Mouse (Mus musculus) neural tube, embryonic 12.5 days (tissue): ENCODE results near the gene Gpr157. TPM values are rescaled to one million over a fixed set of nuclear protein-coding genes. Genes with fewer than 3 reads are reported as not detected.

Source experiments
- ATAC-seq: fragments of 200-750 bp; cut with Nextera tagmentation; 2 replicates; pipeline ENCODE4 v1.8.0; 2017; ENCODE audit warnings: low read depth, mild to moderate bottlenecking, moderate TSS enrichment, moderate library complexity; ENCODE audit not compliant: low FRiP score
- H3K27ac ChIP-seq: fragments of 300-500 bp; sonication (generic); 2 replicates; pipeline ENCODE4 v1.5.1; 2016
- H3K27me3 ChIP-seq: fragments of 300-500 bp; sonication (generic); replicated peaks from 2 replicates; pipeline ENCODE4 v1.6.1; 2016; ENCODE audit warnings: mild to moderate bottlenecking
- H3K36me3 ChIP-seq: fragments of 300-500 bp; sonication (generic); 2 replicates; pipeline ENCODE4 v1.6.1; 2016; ENCODE audit warnings: mild to moderate bottlenecking
- H3K4me1 ChIP-seq: fragments of 300-500 bp; sonication (generic); 2 replicates; pipeline ENCODE4 v1.6.1; 2016
- H3K4me2 ChIP-seq: fragments of 300-500 bp; sonication (generic); replicated peaks from 2 replicates; pipeline ENCODE4 v1.6.1; 2016; ENCODE audit warnings: mild to moderate bottlenecking
- H3K4me3 ChIP-seq: fragments of 300-500 bp; sonication (generic); 2 replicates; pipeline ENCODE4 v1.5.1; 2016
- H3K9ac ChIP-seq: fragments of 300-500 bp; sonication (generic); 2 replicates; pipeline ENCODE4 v1.6.1; 2016; ENCODE audit warnings: mild to moderate bottlenecking
- H3K9me3 ChIP-seq: fragments of 300-500 bp; sonication (generic); 2 replicates; pipeline ENCODE4 v1.6.1; 2016; ENCODE audit warnings: mild to moderate bottlenecking
- WGBS: fragments of 180-500 bp; shearing (Covaris S2); methylation state at CpG from one replicate; pipeline ENCODE4 v1.1.7; 2016; 5-methylcytosine and 5-hydroxymethylcytosine counted together
- polyA plus RNA-seq: library from polyadenylated mRNA; unstranded; fragments of >200 nt; fragmentation: Nextera tagmentation; extraction: Ambion mirVana; gene quantifications from 2 replicates; pipeline ENCODE4 v1.2.1, GENCODE M21; 2016

Gpr157 gene
- polyA plus RNA-seq, 1 experiment from 2014 or later = 1.0 TPM

DNA sequence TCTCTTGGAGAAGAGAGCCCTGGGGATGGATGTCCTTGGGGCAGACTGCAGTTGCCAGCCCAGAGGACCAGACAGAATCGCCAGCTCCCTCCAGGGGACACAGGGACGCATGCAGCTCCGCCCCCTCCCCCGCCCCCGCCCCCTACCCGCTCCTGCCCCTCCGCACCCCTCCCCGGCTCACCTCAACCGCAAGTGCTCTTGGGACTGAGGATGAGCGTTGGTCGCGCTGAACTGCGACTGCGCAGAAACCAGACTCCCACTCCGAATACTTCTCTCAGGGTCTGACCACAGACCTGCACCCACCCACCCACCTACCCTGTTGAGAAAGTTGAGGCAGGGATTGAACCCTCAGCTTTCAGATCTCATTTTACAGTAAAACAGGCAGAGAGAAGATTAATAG is 31.9 kb downstream of the Gpr157 start, which contains the start of gene Slc2a5:
TSS of gene Slc2a5 (plus strand) at position 229 of the 400 bp plus-strand sequence.
- H3K9me3 ChIP-seq = no peaks in the 10 kb centered on the region
- peak within 1 kb of the TSS; percentile 50 for H3K4me2 ChIP-seq
- 0 out of 2 replicates have a peak, but pooled peaks have one; percentile 17 for ATAC-seq
- H3K4me3 ChIP-seq = no peak within 1 kb of the TSS
- no peaks in the 10 kb centered on the region for H3K36me3 ChIP-seq
- no peak within 1 kb of the TSS for H3K9ac ChIP-seq
- H3K27me3 ChIP-seq = no peaks in the 10 kb centered on the region
- 8% methylated on average over 15 of the region's 15 CpGs for WGBS
- peaks cover 20% of the 10 kb centered on the region; the same call in 1 of the 2 replicates for H3K4me1 ChIP-seq
- H3K27ac ChIP-seq = no peak within 1 kb of the TSS

DNA sequence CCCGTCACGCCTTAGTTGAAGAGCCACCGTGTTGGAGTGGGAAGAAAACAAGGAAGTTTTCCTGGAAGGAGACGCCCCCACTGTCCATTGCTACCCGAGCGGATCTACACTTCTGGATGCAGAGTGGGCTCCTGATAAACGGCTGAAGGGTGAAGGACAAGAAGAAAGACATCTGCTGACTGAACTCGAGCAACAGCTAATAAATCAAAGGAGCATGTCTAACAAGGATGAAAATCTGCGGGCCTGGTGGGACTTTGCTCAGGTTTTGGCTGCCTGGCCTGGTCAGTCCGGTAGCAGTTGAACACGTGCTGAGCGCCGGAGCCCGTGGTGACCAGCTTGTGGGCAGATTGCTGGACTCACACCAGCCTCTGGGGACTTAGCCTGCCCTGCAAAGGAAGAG is 32.5 kb downstream of the Gpr157 start:
- no peak for ATAC-seq
- H3K27me3 ChIP-seq = no peaks in the 10 kb centered on the region
- H3K4me3 ChIP-seq = no peak overlapping the region
- peak overlapping the region; percentile 50 for H3K4me2 ChIP-seq
- 45% methylated on average over 14 of the region's 14 CpGs for WGBS
- H3K27ac ChIP-seq = no peak overlapping the region
- no peaks in the 10 kb centered on the region for H3K9me3 ChIP-seq
- H3K4me1 ChIP-seq = peaks cover 20% of the 10 kb centered on the region; the same call in 1 of the 2 replicates
- H3K36me3 ChIP-seq = no peaks in the 10 kb centered on the region
- no peak overlapping the region for H3K9ac ChIP-seq

DNA sequence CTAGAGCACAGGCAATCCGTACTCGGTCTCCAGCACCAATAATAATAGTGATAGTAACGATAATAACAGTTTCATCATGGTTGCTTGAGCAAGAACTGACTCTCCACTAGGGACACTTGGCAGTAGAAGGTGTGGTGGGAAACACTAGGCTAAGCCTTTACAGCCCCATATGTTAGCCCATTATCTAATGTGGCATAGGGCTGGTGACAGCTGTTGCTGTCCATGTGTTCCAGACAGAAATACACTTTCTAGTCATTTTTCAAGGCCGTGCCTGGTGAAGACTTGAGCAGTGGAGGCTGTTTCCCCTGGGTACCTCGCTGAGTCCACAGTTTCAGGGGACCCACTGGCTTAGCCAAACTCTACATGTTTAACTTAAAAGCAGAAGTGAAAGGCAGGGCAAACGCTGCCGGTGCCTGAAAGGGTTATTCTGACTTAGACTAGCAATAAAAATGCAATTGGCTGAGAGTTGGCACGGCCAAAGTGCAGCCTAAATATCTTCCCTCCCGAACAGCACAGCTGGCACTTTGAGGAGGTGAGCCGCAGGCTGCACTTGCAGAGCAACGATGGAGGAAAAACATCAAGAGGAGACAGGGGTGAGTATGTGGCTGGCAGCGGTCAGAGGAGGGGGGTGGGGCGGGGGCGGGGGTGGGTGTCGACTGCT is 33.1 kb downstream of the Gpr157 start:
- Histone ChIP-seq H3K4me1 (peaks cover 20% of the 10 kb centered on the region; the same call in 1 of the 2 replicates), H3K9ac (no peak overlapping the region), H3K27ac (no peak overlapping the region), H3K27me3 (no peaks in the 10 kb centered on the region), H3K4me3 (no peak overlapping the region), H3K9me3 (no peaks in the 10 kb centered on the region), H3K4me2 (peak overlapping the region; percentile 50), H3K36me3 (no peaks in the 10 kb centered on the region)
- ATAC-seq = no peak
- 35% methylated on average over 15 of the region's 15 CpGs for WGBS

DNA sequence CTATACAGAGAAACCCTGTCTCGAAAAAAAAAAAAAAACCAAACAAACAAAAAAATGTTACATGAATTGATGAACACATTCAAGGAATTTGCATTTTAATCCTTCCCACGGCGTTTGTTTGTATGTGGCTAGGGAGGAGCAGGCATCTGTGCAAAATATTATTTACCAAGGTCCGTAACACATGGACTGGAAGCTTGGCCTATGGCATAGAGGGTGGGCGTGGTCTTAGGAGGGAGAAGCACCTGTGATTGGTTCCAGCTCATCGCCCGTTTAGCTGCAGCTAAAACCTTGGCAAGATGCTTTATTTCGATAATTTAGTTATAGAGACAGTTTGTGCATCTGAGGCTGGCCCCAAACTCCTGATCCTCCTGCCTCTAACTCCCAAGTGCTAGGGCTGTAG is 34.3 kb downstream of the Gpr157 start:
- 79% methylated on average over 8 of the region's 8 CpGs for WGBS
- Histone ChIP-seq H3K9me3 (no peaks in the 10 kb centered on the region), H3K27me3 (no peaks in the 10 kb centered on the region), H3K4me1 (peaks cover 20% of the 10 kb centered on the region; the same call in 1 of the 2 replicates), H3K4me3 (no peak overlapping the region), H3K9ac (no peak overlapping the region), H3K36me3 (no peaks in the 10 kb centered on the region), H3K4me2 (no peak overlapping the region), H3K27ac (no peak overlapping the region)
- ATAC-seq = no peak

DNA sequence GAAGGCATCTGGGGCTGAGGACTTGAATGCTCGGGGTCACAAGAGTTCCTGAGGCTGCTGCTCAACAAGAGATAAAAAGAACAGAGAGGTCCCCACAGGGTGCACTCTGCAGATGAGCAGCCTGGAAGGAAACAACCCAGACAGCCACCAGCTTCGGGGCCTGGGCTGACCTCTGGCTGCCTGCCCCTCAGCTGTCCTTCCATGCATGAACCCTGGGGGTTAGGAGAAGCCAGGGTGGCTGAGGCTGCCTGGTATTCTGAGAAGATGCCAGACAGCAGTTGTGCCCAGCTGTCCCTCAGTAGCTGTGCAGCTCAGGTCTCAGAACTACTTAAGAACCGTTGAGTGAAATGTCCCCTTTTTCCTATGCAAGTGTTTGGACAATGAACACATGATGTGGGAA is 35.3 kb downstream of the Gpr157 start:
- ATAC-seq = no peak
- Histone ChIP-seq H3K4me1 (peaks cover 20% of the 10 kb centered on the region; the same call in 1 of the 2 replicates), H3K27ac (no peak overlapping the region), H3K4me2 (no peak overlapping the region), H3K4me3 (no peak overlapping the region), H3K36me3 (no peaks in the 10 kb centered on the region), H3K9me3 (no peaks in the 10 kb centered on the region), H3K9ac (no peak overlapping the region), H3K27me3 (no peaks in the 10 kb centered on the region)
- 64% methylated on average over 3 of the region's 3 CpGs for WGBS

DNA sequence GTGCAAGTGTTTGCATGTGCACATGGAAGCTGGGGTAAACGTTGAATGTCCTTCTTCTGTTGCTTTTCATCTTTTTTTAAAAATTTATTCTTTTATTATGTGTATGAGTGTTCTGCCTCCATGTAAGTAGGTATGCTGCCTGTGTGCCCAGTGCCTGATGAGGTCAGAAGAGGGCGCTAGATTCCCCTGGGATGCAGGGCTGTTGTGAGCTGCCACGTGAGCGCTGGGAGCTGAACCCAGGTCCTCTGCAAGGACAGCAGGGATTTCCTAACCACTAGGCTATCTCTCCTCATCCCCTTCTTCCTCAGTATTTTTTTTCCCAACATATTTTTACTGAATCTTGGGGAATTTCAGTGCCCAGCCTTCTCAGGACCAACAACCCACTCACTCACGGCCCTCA is 39.2 kb downstream of the Gpr157 start:
- H3K4me3 ChIP-seq = no peak overlapping the region
- peaks cover 6% of the 10 kb centered on the region; the same call in 1 of the 2 replicates for H3K4me1 ChIP-seq
- H3K4me2 ChIP-seq = no peak overlapping the region
- no peak overlapping the region for H3K27ac ChIP-seq
- no peak for ATAC-seq
- H3K36me3 ChIP-seq = no peaks in the 10 kb centered on the region
- WGBS = 86% methylated on average over 5 of the region's 5 CpGs
- no peak overlapping the region for H3K9ac ChIP-seq
- H3K27me3 ChIP-seq = no peaks in the 10 kb centered on the region
- no peaks in the 10 kb centered on the region for H3K9me3 ChIP-seq

DNA sequence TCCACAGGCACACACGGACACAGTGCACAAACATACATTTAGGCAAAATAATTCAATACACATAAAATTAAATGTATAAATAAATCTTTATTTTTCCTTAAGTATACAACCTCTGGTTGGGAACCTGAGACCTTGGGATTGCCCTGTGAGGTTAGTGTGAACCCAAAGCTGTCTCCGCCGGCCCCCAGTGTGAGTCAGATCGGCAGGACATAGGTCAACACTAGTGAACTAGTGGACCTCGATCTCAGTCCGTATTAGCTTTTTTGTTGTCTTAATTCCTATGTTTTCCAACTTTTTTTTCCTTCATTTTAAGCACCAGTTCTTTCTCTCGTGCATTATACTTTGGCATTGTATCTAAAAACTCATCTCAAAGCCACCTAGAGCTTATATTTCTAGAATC is 40.7 kb downstream of the Gpr157 start:
- WGBS = 92% methylated on average over 7 of the region's 7 CpGs
- no peaks in the 10 kb centered on the region for H3K9me3 ChIP-seq
- H3K4me2 ChIP-seq = no peak overlapping the region
- no peak overlapping the region for H3K27ac ChIP-seq
- H3K27me3 ChIP-seq = no peaks in the 10 kb centered on the region
- no peak overlapping the region for H3K9ac ChIP-seq
- H3K4me1 ChIP-seq = peaks cover 6% of the 10 kb centered on the region; the same call in 1 of the 2 replicates
- H3K36me3 ChIP-seq = no peaks in the 10 kb centered on the region
- no peak overlapping the region for H3K4me3 ChIP-seq
- ATAC-seq = no peak

DNA sequence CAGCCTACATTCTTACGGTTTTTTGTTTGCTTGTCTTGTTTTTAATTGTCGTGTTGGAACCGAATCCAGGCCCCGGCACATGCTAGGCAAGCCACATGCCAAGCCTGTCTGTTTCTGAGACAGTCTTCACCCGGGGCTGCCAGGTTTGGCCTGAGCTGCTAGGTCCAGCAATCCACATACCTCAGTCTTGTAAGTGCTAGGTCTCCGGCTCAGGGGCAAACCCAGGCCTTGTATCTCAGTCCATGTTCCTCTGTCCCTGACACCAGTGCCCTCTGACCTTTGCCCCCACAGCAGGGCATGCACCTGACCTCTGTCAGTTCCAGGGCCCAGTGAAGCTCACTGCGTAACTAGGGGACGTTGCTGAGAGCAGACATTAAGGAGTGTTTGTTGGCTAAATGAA is 41.4 kb downstream of the Gpr157 start:
- Histone ChIP-seq H3K4me1 (peaks cover 9% of the 10 kb centered on the region; the same call in 1 of the 2 replicates), H3K36me3 (no peaks in the 10 kb centered on the region), H3K27me3 (no peaks in the 10 kb centered on the region), H3K9ac (no peak overlapping the region), H3K4me2 (no peak overlapping the region), H3K27ac (no peak overlapping the region), H3K9me3 (no peaks in the 10 kb centered on the region), H3K4me3 (no peak overlapping the region)
- no peak for ATAC-seq
- WGBS = 59% methylated on average over 8 of the region's 8 CpGs

DNA sequence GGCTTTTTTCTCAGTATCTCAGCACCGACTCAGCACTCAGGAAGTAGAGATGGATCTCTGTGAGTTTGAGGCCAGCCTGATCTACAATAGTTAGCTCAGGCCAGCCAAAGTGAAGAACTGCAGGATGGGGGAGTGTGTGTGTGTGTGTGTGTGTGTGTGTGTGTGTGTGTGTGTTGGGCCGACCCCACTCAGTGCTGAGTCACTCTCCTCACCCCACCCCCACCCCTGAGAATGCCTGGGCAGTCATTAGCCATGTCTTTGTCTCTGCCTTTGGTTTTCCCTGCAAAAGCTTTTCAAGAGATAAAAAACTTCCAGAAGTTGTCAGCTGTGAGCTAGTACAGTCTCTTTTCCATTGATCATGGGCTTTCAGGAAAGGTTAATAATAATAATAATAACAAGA is 43.5 kb downstream of the Gpr157 start:
- no peaks in the 10 kb centered on the region for H3K36me3 ChIP-seq
- H3K4me1 ChIP-seq = peaks cover 9% of the 10 kb centered on the region; the same call in 1 of the 2 replicates
- 39% methylated on average over 2 of the region's 2 CpGs for WGBS
- no peak overlapping the region for H3K9ac ChIP-seq
- ATAC-seq = no peak
- no peaks in the 10 kb centered on the region for H3K27me3 ChIP-seq
- H3K4me2 ChIP-seq = no peak overlapping the region
- H3K9me3 ChIP-seq = no peaks in the 10 kb centered on the region
- no peak overlapping the region for H3K4me3 ChIP-seq
- H3K27ac ChIP-seq = no peak overlapping the region

DNA sequence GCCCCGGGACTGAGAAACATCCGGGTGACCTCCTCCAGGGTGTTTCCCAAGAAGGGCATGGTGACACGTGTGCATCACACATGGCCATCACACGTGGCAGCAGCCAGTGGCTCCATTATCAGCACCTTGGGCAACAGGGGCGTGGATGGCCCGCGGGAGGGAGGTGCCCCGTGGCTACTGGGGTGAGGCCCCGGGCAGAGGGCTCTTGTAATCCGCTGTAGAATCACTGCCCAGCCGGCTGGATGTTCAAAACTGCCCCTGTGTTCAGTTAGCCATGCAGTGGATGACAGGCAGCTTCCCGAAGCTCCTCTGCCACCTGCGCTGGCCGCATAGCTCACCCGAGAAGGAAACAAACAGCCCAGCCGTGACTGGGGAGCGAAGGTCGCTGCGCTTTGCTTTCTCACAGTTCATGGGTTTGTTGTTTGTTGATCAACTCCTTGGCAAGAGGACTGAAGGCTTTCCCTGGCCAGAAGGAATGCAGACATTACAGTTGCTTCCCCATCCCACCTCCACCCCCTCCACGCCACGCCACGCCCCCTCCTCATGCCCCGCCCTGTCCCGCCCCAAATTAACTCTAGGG is 45.6 kb downstream of the Gpr157 start:
- WGBS = 27% methylated on average over 24 of the region's 24 CpGs
- H3K27ac ChIP-seq = no peak overlapping the region
- ATAC-seq = no peak
- no peaks in the 10 kb centered on the region for H3K36me3 ChIP-seq
- no peaks in the 10 kb centered on the region for H3K9me3 ChIP-seq
- H3K4me1 ChIP-seq = peaks cover 11% of the 10 kb centered on the region; the same call in 1 of the 2 replicates
- H3K4me3 ChIP-seq = 0 out of 2 replicates have a peak overlapping the region, but pooled peaks have one; percentile 2
- H3K27me3 ChIP-seq = no peaks in the 10 kb centered on the region
- H3K9ac ChIP-seq = peak overlapping the region; percentile 29; the same call in 1 of the 2 replicates
- H3K4me2 ChIP-seq = peak overlapping the region; percentile 49

DNA sequence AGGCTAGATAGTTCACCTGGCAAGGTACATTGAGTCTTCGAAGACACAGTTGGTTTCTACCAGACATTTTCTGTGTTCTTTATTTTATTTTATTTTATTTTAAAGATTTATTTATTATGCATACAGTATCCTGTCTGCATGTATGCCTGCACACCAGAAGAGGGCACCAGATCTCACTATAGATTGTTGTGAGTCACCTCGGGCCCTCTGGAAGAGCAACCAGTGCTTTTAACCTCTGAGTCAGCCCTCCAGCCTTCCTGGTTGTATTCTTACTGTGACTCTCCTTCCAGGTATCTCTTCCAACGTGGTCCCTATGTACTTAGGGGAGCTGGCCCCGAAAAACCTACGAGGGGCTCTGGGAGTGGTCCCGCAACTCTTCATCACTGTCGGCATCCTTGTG is 48.1 kb downstream of the Gpr157 start:
- 88% methylated on average over 7 of the region's 7 CpGs for whole genome bisulfite sequencing
- H3K36me3 ChIP-seq = no peaks in the 10 kb centered on the region
- no peaks in the 10 kb centered on the region for H3K9me3 ChIP-seq
- no peak overlapping the region for H3K4me2 ChIP-seq
- H3K9ac ChIP-seq = no peak overlapping the region
- ATAC-seq = no peak
- H3K4me1 ChIP-seq = peaks cover 17% of the 10 kb centered on the region
- no peak overlapping the region for H3K27ac ChIP-seq
- no peaks in the 10 kb centered on the region for H3K27me3 ChIP-seq
- H3K4me3 ChIP-seq = no peak overlapping the region

DNA sequence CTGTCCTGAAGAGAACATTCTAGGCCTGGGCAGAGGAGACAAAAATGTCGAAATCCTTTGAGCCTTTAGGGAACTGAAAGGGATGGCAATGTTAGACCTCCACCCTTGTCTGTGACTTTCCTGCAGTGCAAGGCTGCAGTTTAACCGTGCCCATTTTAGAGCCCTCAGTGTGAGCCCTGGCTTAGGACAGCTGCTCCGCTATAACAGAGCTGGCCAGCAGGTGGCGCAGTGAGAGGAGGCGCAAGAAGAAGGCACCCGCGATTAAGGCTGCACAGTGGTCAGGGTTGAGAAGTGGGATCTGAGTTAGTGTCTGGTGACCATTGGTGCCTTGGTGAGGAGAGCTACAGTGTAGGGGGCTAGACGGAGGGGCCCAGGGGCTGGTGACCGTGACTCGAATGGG is 49.5 kb downstream of the Gpr157 start:
- no peaks in the 10 kb centered on the region for H3K36me3 ChIP-seq
- H3K9me3 ChIP-seq = no peaks in the 10 kb centered on the region
- H3K27me3 ChIP-seq = no peaks in the 10 kb centered on the region
- H3K9ac ChIP-seq = no peak overlapping the region
- peaks cover 17% of the 10 kb centered on the region for H3K4me1 ChIP-seq
- peak; percentile 22; the same call in 1 of the 2 replicates for ATAC-seq
- no peak overlapping the region for H3K27ac ChIP-seq
- H3K4me3 ChIP-seq = no peak overlapping the region
- WGBS = 9% methylated on average over 10 of the region's 10 CpGs
- no peak overlapping the region for H3K4me2 ChIP-seq
